Mouse (Mus musculus): ENCODE measurements around the gene 4930524J08Rik. TPM values are rescaled to one million over a fixed set of nuclear protein-coding genes. Genes with fewer than 3 reads are reported as not detected.

4930524J08Rik gene
- polyA plus RNA-seq, 1 experiment from 2014 or later: 2.8 TPM

GRCm38 (mm10) chr5:100008485-100008884 lies 29.6 kb downstream of the 4930524J08Rik start:
- no peak overlapping the region for H3K9ac ChIP-seq (ENCODE audit: low read length)
- no peaks in the 10 kb centered on the region for H3K27me3 ChIP-seq (ENCODE audit: control insufficient read depth, insufficient read depth, low read length)
- 61% methylated on average over 3 of the region's 3 CpGs for WGBS
- H3K4me1 ChIP-seq (replicated peaks; ENCODE audit: control insufficient read depth, insufficient read depth, low read length): no peaks in the 10 kb centered on the region
- no peaks in the 10 kb centered on the region for H3K36me3 ChIP-seq (ENCODE audit: control insufficient read depth, insufficient read depth, low read length)
- no peaks in the 10 kb centered on the region for H3K9me3 ChIP-seq (ENCODE audit: control insufficient read depth, low read length)
- no peak for ATAC-seq (replicated peaks; ENCODE audit: low FRiP score)
- H3K4me3 ChIP-seq (ENCODE audit: low read depth, low read length): no peak overlapping the region
- H3K27ac ChIP-seq (ENCODE audit: low read depth, low read length): no peak overlapping the region
- DNase-seq (ENCODE audit: low spot score): no peak
- H3K4me2 ChIP-seq (ENCODE audit: low read depth, low read length, severe bottlenecking): no peak overlapping the region

GRCm38 (mm10) chr5:100012599-100012998 lies 33.7 kb downstream of the 4930524J08Rik start:
- Histone ChIP-seq H3K4me2 (ENCODE audit: low read depth, low read length, severe bottlenecking) (no peak overlapping the region), H3K27ac (ENCODE audit: low read depth, low read length) (no peak overlapping the region), H3K9me3 (ENCODE audit: control insufficient read depth, low read length) (no peaks in the 10 kb centered on the region), H3K4me1 (replicated peaks; ENCODE audit: control insufficient read depth, insufficient read depth, low read length) (no peaks in the 10 kb centered on the region), H3K27me3 (ENCODE audit: control insufficient read depth, insufficient read depth, low read length) (no peaks in the 10 kb centered on the region), H3K9ac (ENCODE audit: low read length) (no peak overlapping the region), H3K4me3 (ENCODE audit: low read depth, low read length) (no peak overlapping the region), H3K36me3 (ENCODE audit: control insufficient read depth, insufficient read depth, low read length) (no peaks in the 10 kb centered on the region)
- WGBS: 94% methylated on average over 9 of the region's 9 CpGs
- DNase-seq (ENCODE audit: low spot score): no peak
- ATAC-seq (replicated peaks; ENCODE audit: low FRiP score): no peak

DNA sequence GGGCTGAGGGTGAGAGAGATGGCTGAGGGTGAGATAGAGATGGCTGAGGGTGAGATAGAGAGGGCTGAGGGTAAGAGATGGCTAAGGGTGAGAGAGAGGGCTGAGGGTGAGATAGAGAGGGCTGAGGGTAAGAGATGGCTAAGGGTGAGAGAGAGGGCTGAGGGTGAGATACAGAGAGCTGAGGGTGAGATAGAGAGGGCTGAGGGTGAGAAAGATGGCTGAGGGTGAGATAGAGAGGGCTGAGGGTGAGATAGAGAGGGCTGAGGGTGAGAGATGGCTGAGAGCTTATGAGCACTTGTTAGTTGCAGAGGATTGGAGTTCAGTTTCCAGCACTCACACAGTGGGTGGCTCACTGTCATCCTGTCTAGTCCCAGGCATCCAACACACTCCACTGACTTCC lies 41.2 kb downstream of the 4930524J08Rik start:
- Histone ChIP-seq H3K4me1 (replicated peaks; ENCODE audit: control insufficient read depth, insufficient read depth, low read length) (no peaks in the 10 kb centered on the region), H3K36me3 (ENCODE audit: control insufficient read depth, insufficient read depth, low read length) (no peaks in the 10 kb centered on the region), H3K4me2 (ENCODE audit: low read depth, low read length, severe bottlenecking) (no peak overlapping the region), H3K4me3 (ENCODE audit: low read depth, low read length) (no peak overlapping the region), H3K9ac (ENCODE audit: low read length) (no peak overlapping the region), H3K9me3 (ENCODE audit: control insufficient read depth, low read length) (no peaks in the 10 kb centered on the region), H3K27ac (ENCODE audit: low read depth, low read length) (no peak overlapping the region), H3K27me3 (ENCODE audit: control insufficient read depth, insufficient read depth, low read length) (no peaks in the 10 kb centered on the region)
- no peak for DNase-seq (ENCODE audit: low spot score)
- ATAC-seq (replicated peaks; ENCODE audit: low FRiP score): no peak

DNA sequence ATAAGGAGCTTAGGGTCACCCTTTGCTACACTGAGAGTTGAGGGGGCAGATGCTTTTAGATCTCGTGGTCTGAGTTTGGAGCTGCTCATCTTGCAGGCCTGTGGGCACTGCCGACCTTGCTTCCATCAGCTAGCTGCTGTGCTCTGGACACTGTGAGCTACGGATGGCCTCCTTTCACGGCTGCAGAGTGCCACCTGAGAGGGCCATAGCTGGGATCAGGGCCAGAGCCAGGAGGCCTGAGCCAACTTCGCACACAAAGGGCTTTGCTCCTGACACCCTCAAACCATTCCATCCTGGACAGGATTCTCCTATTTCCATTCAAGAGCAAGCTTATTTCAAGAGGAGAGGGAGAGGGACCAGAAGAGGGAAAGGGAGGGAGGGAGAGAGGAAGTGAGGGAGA lies 45.5 kb downstream of the 4930524J08Rik start:
- ATAC-seq (replicated peaks; ENCODE audit: low FRiP score): no peak
- Histone ChIP-seq H3K9ac (ENCODE audit: low read length) (no peak overlapping the region), H3K4me3 (ENCODE audit: low read depth, low read length) (no peak overlapping the region), H3K4me2 (ENCODE audit: low read depth, low read length, severe bottlenecking) (no peak overlapping the region), H3K4me1 (replicated peaks; ENCODE audit: control insufficient read depth, insufficient read depth, low read length) (no peaks in the 10 kb centered on the region), H3K27ac (ENCODE audit: low read depth, low read length) (no peak overlapping the region), H3K9me3 (ENCODE audit: control insufficient read depth, low read length) (no peaks in the 10 kb centered on the region), H3K27me3 (ENCODE audit: control insufficient read depth, insufficient read depth, low read length) (no peaks in the 10 kb centered on the region), H3K36me3 (ENCODE audit: control insufficient read depth, insufficient read depth, low read length) (no peaks in the 10 kb centered on the region)
- 76% methylated on average over 5 of the region's 5 CpGs for WGBS
- no peak for DNase-seq (ENCODE audit: low spot score)

- ATAC-seq (replicated peaks; ENCODE audit: low FRiP score) (no peak), DNase-seq (ENCODE audit: low spot score) (no peak)
- no peaks in the 10 kb centered on the region for H3K36me3 ChIP-seq (ENCODE audit: control insufficient read depth, insufficient read depth, low read length)
- no peak overlapping the region for H3K9ac ChIP-seq (ENCODE audit: low read length)
- no peaks in the 10 kb centered on the region for H3K4me1 ChIP-seq (replicated peaks; ENCODE audit: control insufficient read depth, insufficient read depth, low read length)
- no peaks in the 10 kb centered on the region for H3K9me3 ChIP-seq (ENCODE audit: control insufficient read depth, low read length)
- H3K4me2 ChIP-seq (ENCODE audit: low read depth, low read length, severe bottlenecking): no peak overlapping the region
- no peaks in the 10 kb centered on the region for H3K27me3 ChIP-seq (ENCODE audit: control insufficient read depth, insufficient read depth, low read length)
- H3K27ac ChIP-seq (ENCODE audit: low read depth, low read length): no peak overlapping the region
- 83% methylated on average over 1 of the region's 1 CpGs for WGBS
- H3K4me3 ChIP-seq (ENCODE audit: low read depth, low read length): no peak overlapping the region
Measured at GRCm38 (mm10) chr5:100024868-100025267, 46.0 kb downstream of the 4930524J08Rik start.

Other genes with a start within 250 kb of the 4930524J08Rik start
- gene Rasgef1b, start 250.0 kb upstream of the 4930524J08Rik start, polyA plus RNA-seq (2014; fragmentation: Nextera tagmentation; extraction: Ambion mirVana): 21.5 and 25.5 TPM in 2 replicates
- gene Vamp9, start 72.8 kb upstream of the 4930524J08Rik start, polyA plus RNA-seq (2014; fragmentation: Nextera tagmentation; extraction: Ambion mirVana): 0.51 TPM in 1 of 2 replicates, not detected in the other
- gene Hnrnpd, start 123 bp upstream of the 4930524J08Rik start, polyA plus RNA-seq (2014; fragmentation: Nextera tagmentation; extraction: Ambion mirVana): 274 and 313 TPM in 2 replicates
- 296 and 314 TPM in 2 replicates for gene Hnrnpdl, start 60.6 kb downstream of the 4930524J08Rik start, polyA plus RNA-seq (2014; fragmentation: Nextera tagmentation; extraction: Ambion mirVana)
- 50.5 and 53.1 TPM in 2 replicates for gene Enoph1, start 60.9 kb downstream of the 4930524J08Rik start, polyA plus RNA-seq (2014; fragmentation: Nextera tagmentation; extraction: Ambion mirVana)
- 2.4 TPM in 2 replicates for gene Tmem150c, start 180.7 kb downstream of the 4930524J08Rik start, polyA plus RNA-seq (2014; fragmentation: Nextera tagmentation; extraction: Ambion mirVana)

Measured in forebrain, embryonic 11.5 days (tissue).